Mouse (Mus musculus) bone marrow, adult 2 months (tissue): Measurements from ENCODE around the gene Mex3b.

ENCODE experiments used
- CTCF ChIP-seq: fragments of 200-500 bp; IDR thresholded peaks from 2 replicates; pipeline ENCODE4 v1.5.1; 2011; ENCODE audit warnings: low read length, control low read depth; ENCODE audit not compliant: control insufficient read depth, insufficient read depth
- POLR2A ChIP-seq: fragments of 200-500 bp; IDR thresholded peaks from 2 replicates; pipeline ENCODE4 v1.6.1; 2011; ENCODE audit warnings: low read depth, mild to moderate bottlenecking, control low read depth, low read length, borderline replicate concordance; ENCODE audit not compliant: control insufficient read depth

GRCm38 (mm10) chr7:82819541-82819940 lies 47.6 kb upstream of the Mex3b start:
- TF ChIP-seq POLR2A (no peak), CTCF (no peak)
